Mouse (Mus musculus) intestine, embryonic 14.5 days (tissue): ENCODE results near the gene Cbfa2t2. TPM values are rescaled to one million over a fixed set of nuclear protein-coding genes. Genes with fewer than 3 reads are reported as not detected.

ENCODE experiments used
- ATAC-seq: fragments of 200-750 bp; cut with Nextera tagmentation; replicated peaks from 2 replicates; pipeline ENCODE4 v1.8.0; 2017; ENCODE audit warnings: low read depth, moderate number of reproducible peaks, moderate TSS enrichment, moderate library complexity; ENCODE audit not compliant: low FRiP score, low TSS enrichment
- DNase-seq: peaks from one replicate; pipeline ENCODE4 v3.0.0-alpha.2; 2018; ENCODE audit warnings: low spot score
- H3K27ac ChIP-seq: fragments of 300-500 bp; sonication (generic); 2 replicates; pipeline ENCODE4 v1.5.1; 2014; ENCODE audit warnings: low read depth, mild to moderate bottlenecking, control low read depth
- H3K27me3 ChIP-seq: fragments of 300-500 bp; sonication (generic); replicated peaks from 2 replicates; pipeline ENCODE4 v1.6.1; 2014; ENCODE audit warnings: low read length, control low read depth; ENCODE audit not compliant: control insufficient read depth, insufficient read depth
- H3K36me3 ChIP-seq: fragments of 300-500 bp; sonication (generic); 2 replicates; pipeline ENCODE4 v1.6.1; 2014; ENCODE audit warnings: low read length, control low read depth; ENCODE audit not compliant: control insufficient read depth, insufficient read depth
- H3K4me1 ChIP-seq: fragments of 300-500 bp; sonication (generic); replicated peaks from 2 replicates; pipeline ENCODE4 v1.6.1; 2014; ENCODE audit warnings: low read length, control low read depth, mixed read lengths; ENCODE audit not compliant: control insufficient read depth, insufficient read depth
- H3K4me2 ChIP-seq: fragments of 300-500 bp; sonication (generic); 2 replicates; pipeline ENCODE4 v1.6.1; 2014; ENCODE audit warnings: low read length
- H3K4me3 ChIP-seq: fragments of 300-500 bp; sonication (generic); 2 replicates; pipeline ENCODE4 v1.5.1; 2014; ENCODE audit warnings: low read depth, low read length, control low read depth, mixed read lengths
- H3K9ac ChIP-seq: fragments of 300-500 bp; sonication (generic); 2 replicates; pipeline ENCODE4 v1.6.1; 2014; ENCODE audit warnings: mild to moderate bottlenecking, low read length
- H3K9me3 ChIP-seq: fragments of 300-500 bp; sonication (generic); 2 replicates; pipeline ENCODE4 v1.6.1; 2016; ENCODE audit warnings: low read length, control low read depth; ENCODE audit not compliant: control insufficient read depth
- WGBS: fragments of 180-500 bp; shearing (Covaris S2); extraction: QIAGEN DNeasy Blood & Tissue Kit; methylation state at CpG from one replicate; pipeline ENCODE4 v1.1.7; 2014; 5-methylcytosine and 5-hydroxymethylcytosine counted together
- polyA plus RNA-seq: library from polyadenylated mRNA; unstranded; fragments of >200 nt; fragmentation: Nextera tagmentation; extraction: Ambion mirVana; gene quantifications from 2 replicates; pipeline ENCODE4 v1.2.1, GENCODE M21; 2014

Cbfa2t2 gene
- polyA plus RNA-seq, 1 experiment from 2014 or later = 33.6 TPM

DNA sequence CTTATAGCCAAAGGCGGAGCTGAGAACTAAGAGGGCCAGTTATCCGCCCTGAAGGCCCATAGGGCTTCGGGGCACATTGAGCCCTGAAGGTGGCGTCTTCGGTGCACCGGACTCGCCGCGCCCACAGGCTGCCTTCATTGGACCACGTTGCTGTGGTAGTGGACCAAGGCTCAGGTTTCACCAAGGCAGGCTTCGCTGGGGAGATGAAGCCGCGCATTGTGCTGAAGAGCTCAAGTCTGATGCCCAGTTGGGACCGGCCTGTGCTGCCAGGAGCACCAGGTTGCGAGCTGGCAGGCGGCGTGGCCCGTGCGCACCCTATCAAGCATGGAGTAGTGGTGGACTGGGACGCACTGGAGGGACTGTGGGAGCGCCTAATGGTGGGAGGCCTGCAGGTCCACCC is 115.6 kb downstream of the Cbfa2t2 start:
- DNase-seq = no peak
- 25% methylated on average over 21 of the region's 21 CpGs for WGBS
- peaks cover 36% of the 10 kb centered on the region for H3K27me3 ChIP-seq
- no peak overlapping the region for H3K27ac ChIP-seq
- no peaks in the 10 kb centered on the region for H3K9me3 ChIP-seq
- H3K4me1 ChIP-seq = peaks cover 14% of the 10 kb centered on the region
- no peaks in the 10 kb centered on the region for H3K36me3 ChIP-seq
- H3K4me3 ChIP-seq = no peak overlapping the region
- no peak overlapping the region for H3K9ac ChIP-seq
- no peak overlapping the region for H3K4me2 ChIP-seq
- ATAC-seq = no peak

GRCm38 (mm10) chr2:154552424-154552907 is 116.2 kb downstream of the Cbfa2t2 start:
- H3K36me3 ChIP-seq = no peaks in the 10 kb centered on the region
- no peak; the same call in 1 of the 2 replicates for ATAC-seq
- no peak overlapping the region for H3K9ac ChIP-seq
- H3K4me1 ChIP-seq = peaks cover 19% of the 10 kb centered on the region
- no peaks in the 10 kb centered on the region for H3K9me3 ChIP-seq
- 27% methylated on average over 27 of the region's 27 CpGs for WGBS
- DNase-seq = peak; percentile 65
- H3K27me3 ChIP-seq = peaks cover 36% of the 10 kb centered on the region
- H3K27ac ChIP-seq = no peak overlapping the region
- no peak overlapping the region for H3K4me3 ChIP-seq
- peak overlapping the region; percentile 32 for H3K4me2 ChIP-seq

DNA sequence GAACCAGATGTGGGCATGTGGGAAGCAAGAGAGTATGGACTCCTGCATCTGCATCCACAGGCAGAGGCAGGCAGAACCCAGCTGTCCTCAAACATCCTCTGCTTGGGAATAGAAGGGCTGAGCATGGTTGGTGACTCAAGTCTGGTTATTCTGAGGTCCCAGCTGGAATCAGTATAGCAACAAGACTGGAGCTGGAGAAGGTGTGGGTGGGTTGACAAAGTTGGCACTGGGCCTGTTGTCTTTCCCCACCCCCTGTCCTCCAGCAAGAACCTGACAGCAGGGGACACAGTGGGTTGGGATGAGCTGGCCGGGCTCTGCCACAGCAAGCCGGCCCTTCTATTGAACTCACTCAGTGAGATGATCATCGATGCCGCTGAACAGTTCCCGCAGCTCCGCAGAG is 119.0 kb downstream of the Cbfa2t2 start:
- H3K9me3 ChIP-seq = no peaks in the 10 kb centered on the region
- H3K27ac ChIP-seq = no peak overlapping the region
- no peak overlapping the region for H3K9ac ChIP-seq
- peaks cover 23% of the 10 kb centered on the region for H3K27me3 ChIP-seq
- no peak overlapping the region for H3K4me3 ChIP-seq
- WGBS = 88% methylated on average over 6 of the region's 6 CpGs
- H3K36me3 ChIP-seq = no peaks in the 10 kb centered on the region
- H3K4me1 ChIP-seq = peaks cover 22% of the 10 kb centered on the region
- H3K4me2 ChIP-seq = no peak overlapping the region
- ATAC-seq = no peak
- DNase-seq = no peak

GRCm38 (mm10) chr2:154557184-154557832 is 121.0 kb downstream of the Cbfa2t2 start:
- Histone ChIP-seq H3K27ac (no peak overlapping the region), H3K4me3 (no peak overlapping the region), H3K4me2 (no peak overlapping the region), H3K9me3 (no peaks in the 10 kb centered on the region), H3K27me3 (peaks cover 4% of the 10 kb centered on the region), H3K9ac (no peak overlapping the region), H3K36me3 (peaks cover 21% of the 10 kb centered on the region), H3K4me1 (peaks cover 17% of the 10 kb centered on the region)
- 43% methylated on average over 5 of the region's 5 CpGs for WGBS
- DNase-seq (no peak), ATAC-seq (no peak)

GRCm38 (mm10) chr2:154558264-154559039 is 122.2 kb downstream of the Cbfa2t2 start, which contains the start of gene Necab3:
Gene Necab3, minus strand, starts transcription at chr2:154558890.
- H3K9me3 ChIP-seq = no peaks in the 10 kb centered on the region
- H3K4me3 ChIP-seq = peak within 1 kb of the TSS; percentile 10; the same call in 1 of the 2 replicates
- no peak; the same call in 1 of the 2 replicates for ATAC-seq
- DNase-seq = no peak
- no peak within 1 kb of the TSS for H3K9ac ChIP-seq
- WGBS = 8% methylated on average over 34 of the region's 34 CpGs
- peak within 1 kb of the TSS; percentile 58 for H3K4me2 ChIP-seq
- peaks cover 29% of the 10 kb centered on the region for H3K36me3 ChIP-seq
- no peak within 1 kb of the TSS for H3K27ac ChIP-seq
- H3K4me1 ChIP-seq = peaks cover 16% of the 10 kb centered on the region
- H3K27me3 ChIP-seq = no peaks in the 10 kb centered on the region; the same call in 1 of the 2 replicates

DNA sequence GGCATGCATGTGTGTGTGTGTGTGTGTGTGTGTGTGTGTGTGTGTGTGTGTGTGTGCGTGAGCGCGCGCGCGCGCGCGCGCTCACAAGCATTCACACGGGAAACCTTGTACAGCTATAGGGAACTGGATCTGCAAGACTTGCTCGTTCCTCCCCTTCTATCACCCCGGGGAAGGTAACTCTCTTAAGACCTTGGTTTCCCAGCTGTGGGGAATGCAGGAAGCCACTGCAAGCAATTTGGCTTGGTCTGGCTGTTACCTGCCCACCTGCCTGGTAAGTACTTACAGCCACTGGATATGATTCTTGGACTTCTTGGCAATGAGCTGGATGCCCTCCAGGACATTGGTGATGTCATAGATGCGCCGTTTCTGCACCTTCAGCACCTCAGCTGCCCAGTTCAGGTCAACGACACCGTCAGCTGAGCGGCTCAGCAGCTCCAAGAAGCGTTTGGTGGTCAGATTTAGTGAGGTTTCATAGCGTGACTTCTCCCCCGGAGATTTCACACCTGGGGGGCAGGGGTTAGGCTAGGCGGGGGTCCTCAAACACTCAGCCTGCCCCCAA is 127.4 kb downstream of the Cbfa2t2 start:
- Histone ChIP-seq H3K9ac (no peak overlapping the region), H3K36me3 (peaks cover 42% of the 10 kb centered on the region), H3K9me3 (no peaks in the 10 kb centered on the region), H3K4me2 (no peak overlapping the region), H3K4me3 (no peak overlapping the region), H3K4me1 (peaks cover 16% of the 10 kb centered on the region), H3K27me3 (no peaks in the 10 kb centered on the region), H3K27ac (no peak overlapping the region)
- DNase-seq (no peak), ATAC-seq (no peak)
- WGBS = 90% methylated on average over 22 of the region's 22 CpGs

GRCm38 (mm10) chr2:154565562-154565961 is 129.3 kb downstream of the Cbfa2t2 start:
- WGBS = 77% methylated on average over 3 of the region's 3 CpGs
- DNase-seq (no peak), ATAC-seq (no peak)
- H3K9me3 ChIP-seq = no peaks in the 10 kb centered on the region
- no peak overlapping the region for H3K4me2 ChIP-seq
- no peak overlapping the region for H3K9ac ChIP-seq
- no peaks in the 10 kb centered on the region for H3K27me3 ChIP-seq
- no peak overlapping the region for H3K27ac ChIP-seq
- no peak overlapping the region for H3K4me3 ChIP-seq
- H3K4me1 ChIP-seq = peaks cover 13% of the 10 kb centered on the region
- peaks cover 39% of the 10 kb centered on the region for H3K36me3 ChIP-seq

- H3K27me3 ChIP-seq = no peaks in the 10 kb centered on the region
- DNase-seq = no peak
- ATAC-seq = no peak
- 50% methylated on average over 8 of the region's 8 CpGs for WGBS
- H3K27ac ChIP-seq = no peak overlapping the region
- peaks cover 19% of the 10 kb centered on the region for H3K4me1 ChIP-seq
- H3K9me3 ChIP-seq = no peaks in the 10 kb centered on the region
- no peak overlapping the region for H3K4me2 ChIP-seq
- H3K36me3 ChIP-seq = peaks cover 28% of the 10 kb centered on the region
- H3K4me3 ChIP-seq = no peak overlapping the region
- H3K9ac ChIP-seq = no peak overlapping the region
Measured at GRCm38 (mm10) chr2:154566641-154567040, 130.4 kb downstream of the Cbfa2t2 start.
